Mouse (Mus musculus): ENCODE results near the gene Myh14.

- no peak for TF ChIP-seq CTCF (conservative IDR thresholded peaks at IDR 0.05; ENCODE audit: low read length)
- TF ChIP-seq POU5F1 (IDR thresholded peaks at IDR 0.05; ENCODE audit: borderline replicate concordance, low read length), result no peak
- no peak for TF ChIP-seq NANOG (IDR thresholded peaks at IDR 0.05; ENCODE audit: borderline replicate concordance, low read length)
Observed at GRCm38 (mm10) chr7:44572956-44573484, 97.6 kb downstream of the Myh14 start.

All from E14TG2a.4 (cell line).